Mouse (Mus musculus) midbrain, embryonic 10.5 days (tissue): ENCODE data around the gene Plaur. TPM values are rescaled to one million over a fixed set of nuclear protein-coding genes. Genes with fewer than 3 reads are reported as not detected.
"Not testable (repeated sequence)": the region's sequence is repeated elsewhere in the genome, so short reads cannot be mapped to it uniquely, and the experiment has no call there.

Experiments used
- DNase-seq: peaks from one replicate; pipeline ENCODE4 v3.0.0-alpha.2; 2017; ENCODE audit warnings: low spot score
- H3K27ac ChIP-seq: fragments of 300-500 bp; sonication (generic); replicated peaks from 2 replicates; pipeline ENCODE4 v1.5.1; 2016; ENCODE audit warnings: mild to moderate bottlenecking
- H3K27me3 ChIP-seq: fragments of 300-500 bp; sonication (generic); 2 replicates; pipeline ENCODE4 v1.6.1; 2016; ENCODE audit warnings: low read depth, mild to moderate bottlenecking; ENCODE audit not compliant: poor library complexity, severe bottlenecking
- H3K36me3 ChIP-seq: fragments of 300-500 bp; sonication (generic); 2 replicates; pipeline ENCODE4 v1.6.1; 2016; ENCODE audit warnings: mild to moderate bottlenecking, moderate library complexity
- H3K4me1 ChIP-seq: fragments of 300-500 bp; sonication (generic); 2 replicates; pipeline ENCODE4 v1.6.1; 2016
- H3K4me3 ChIP-seq: fragments of 300-500 bp; sonication (generic); 2 replicates; pipeline ENCODE4 v1.5.1; 2016; ENCODE audit warnings: mild to moderate bottlenecking, moderate library complexity
- H3K9me3 ChIP-seq: fragments of 300-500 bp; sonication (generic); replicated peaks from 2 replicates; pipeline ENCODE4 v1.6.1; 2016; ENCODE audit warnings: mild to moderate bottlenecking
- WGBS: fragments of 180-500 bp; shearing (Covaris S2); methylation state at CpG from one replicate; pipeline ENCODE4 v1.1.7; 2016; 5-methylcytosine and 5-hydroxymethylcytosine counted together
- polyA plus RNA-seq: library from polyadenylated mRNA; unstranded; fragments of >200 nt; fragmentation: Nextera tagmentation; extraction: Ambion mirVana; gene quantifications from 2 replicates; pipeline ENCODE4 v1.2.1, GENCODE M21; 2016

Gene Plaur
- polyA plus RNA-seq, 1 experiment from 2014 or later, result 1.0 TPM

DNA sequence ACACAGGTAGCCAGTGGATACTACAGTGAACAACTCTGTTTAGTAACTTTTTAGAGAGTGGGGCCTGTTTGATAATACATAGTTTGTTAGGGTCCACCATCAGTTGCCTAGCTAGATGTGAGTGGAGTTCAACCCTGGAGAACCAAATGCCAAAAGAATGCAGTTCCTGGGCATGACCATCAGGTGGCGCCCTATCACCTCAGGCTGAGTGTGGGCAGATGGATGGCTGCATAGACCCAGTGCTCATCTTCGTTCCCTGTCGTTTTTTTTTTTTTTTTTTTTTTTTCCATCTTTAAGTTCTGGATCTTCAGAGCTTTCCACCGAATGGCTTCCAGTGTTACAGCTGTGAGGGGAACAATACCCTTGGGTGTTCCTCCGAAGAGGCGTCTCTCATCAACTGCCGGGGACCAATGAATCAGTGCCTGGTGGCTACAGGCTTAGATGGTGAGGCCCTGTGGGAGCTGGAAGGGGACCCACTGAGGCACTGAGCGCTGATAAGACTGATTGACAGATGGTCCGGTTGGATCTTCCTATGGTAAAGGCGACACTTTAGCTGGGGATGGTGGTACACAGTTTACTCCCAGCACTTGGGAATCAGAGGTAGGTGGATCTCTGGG lies 11.7 kb downstream of the Plaur start:
- no peak overlapping the region for H3K27ac ChIP-seq
- H3K9me3 ChIP-seq, result peaks cover 8% of the 10 kb centered on the region
- DNase-seq, result peak; percentile 68
- no peaks in the 10 kb centered on the region for H3K36me3 ChIP-seq
- 59% methylated on average over 10 of the region's 10 CpGs for WGBS
- no peak overlapping the region for H3K4me3 ChIP-seq
- peaks cover 5% of the 10 kb centered on the region; the same call in 1 of the 2 replicates for H3K4me1 ChIP-seq
- H3K27me3 ChIP-seq, result peaks cover 6% of the 10 kb centered on the region

DNA sequence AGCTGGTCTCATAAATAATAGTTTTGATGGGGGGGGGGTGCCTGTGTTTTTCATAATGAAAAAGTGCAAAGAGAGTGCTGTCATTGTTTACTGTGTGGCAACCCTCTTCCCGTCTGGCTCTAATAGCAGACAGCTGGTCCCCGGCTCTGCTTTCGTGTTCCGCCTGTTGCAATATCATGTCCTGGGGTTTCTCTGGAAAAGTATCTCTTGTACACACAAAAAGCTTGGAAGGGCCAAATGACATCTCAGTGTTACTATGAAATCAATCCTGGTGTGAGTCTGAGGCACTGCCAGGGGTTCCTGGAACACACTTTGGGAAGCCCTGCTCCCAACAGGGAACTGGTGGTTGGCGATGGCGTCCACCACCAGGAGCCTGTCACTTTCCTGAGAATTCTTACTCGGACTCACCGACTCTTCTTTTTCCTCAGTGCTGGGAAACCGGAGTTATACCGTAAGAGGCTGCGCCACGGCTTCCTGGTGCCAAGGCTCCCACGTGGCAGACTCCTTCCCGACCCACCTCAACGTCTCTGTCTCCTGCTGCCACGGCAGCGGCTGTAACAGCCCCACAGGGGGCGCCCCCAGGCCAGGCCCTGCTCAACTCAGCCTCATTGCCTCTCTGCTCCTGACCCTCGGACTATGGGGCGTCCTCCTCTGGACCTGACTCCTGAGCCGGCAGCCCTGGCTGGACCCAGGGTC lies 12.7 kb downstream of the Plaur start:
- Histone ChIP-seq H3K4me3 (no peak overlapping the region), H3K27me3 (peaks cover 15% of the 10 kb centered on the region), H3K9me3 (peaks cover 8% of the 10 kb centered on the region; the same call in 1 of the 2 replicates), H3K4me1 (peaks cover 5% of the 10 kb centered on the region; the same call in 1 of the 2 replicates), H3K27ac (no peak overlapping the region), H3K36me3 (no peaks in the 10 kb centered on the region)
- peak; percentile 24 for DNase-seq
- 37% methylated on average over 21 of the region's 21 CpGs for WGBS

DNA sequence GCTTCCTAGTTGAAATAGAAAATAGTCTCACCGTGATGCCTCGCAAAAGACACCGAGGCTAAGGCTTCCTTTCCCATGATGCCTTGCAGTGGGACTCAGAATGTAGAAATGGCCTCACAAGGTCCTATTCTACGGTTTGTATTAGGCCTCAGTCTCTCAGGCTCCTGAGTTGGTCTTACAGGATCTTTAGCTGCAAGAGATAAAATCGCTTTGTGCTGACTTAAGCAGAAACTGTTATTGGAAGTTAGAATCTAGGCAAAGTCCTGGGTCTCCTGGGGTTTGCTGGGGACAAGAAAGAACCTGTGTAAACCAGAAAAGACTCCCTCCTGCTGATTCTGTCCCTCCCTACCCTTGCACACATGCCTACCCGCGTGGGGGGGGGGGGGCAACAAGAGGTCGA lies 14.1 kb downstream of the Plaur start:
- 83% methylated on average over 8 of the region's 8 CpGs for WGBS
- Histone ChIP-seq H3K4me1 (peaks cover 13% of the 10 kb centered on the region), H3K27me3 (peaks cover 29% of the 10 kb centered on the region), H3K9me3 (no peaks in the 10 kb centered on the region; the same call in 1 of the 2 replicates), H3K27ac (no peak overlapping the region), H3K36me3 (no peaks in the 10 kb centered on the region), H3K4me3 (no peak overlapping the region)
- no peak for DNase-seq

DNA sequence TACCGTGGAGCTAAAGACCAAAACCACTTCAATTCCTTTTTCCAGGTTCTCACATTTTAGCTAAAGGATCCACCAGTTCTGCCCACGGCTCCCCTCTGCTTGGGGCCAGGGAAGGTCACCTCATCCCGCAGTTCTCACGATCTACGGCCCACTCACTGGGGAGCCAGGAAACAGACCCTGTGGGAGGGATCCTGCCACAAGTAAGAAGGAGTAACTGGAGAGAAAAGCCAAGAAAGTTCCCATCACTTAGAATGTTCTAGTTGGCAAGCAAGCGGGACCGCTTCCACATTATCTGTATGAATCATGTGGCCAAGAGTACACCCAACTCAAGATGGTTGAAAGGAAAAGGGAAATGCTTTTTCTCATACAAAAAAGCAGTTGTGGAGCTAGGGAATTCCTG lies 14.6 kb downstream of the Plaur start:
- H3K36me3 ChIP-seq, result no peaks in the 10 kb centered on the region
- no peak for DNase-seq
- peaks cover 34% of the 10 kb centered on the region for H3K27me3 ChIP-seq
- H3K9me3 ChIP-seq, result no peaks in the 10 kb centered on the region; the same call in 1 of the 2 replicates
- no peak overlapping the region for H3K27ac ChIP-seq
- peaks cover 17% of the 10 kb centered on the region for H3K4me1 ChIP-seq
- 84% methylated on average over 7 of the region's 7 CpGs for WGBS
- H3K4me3 ChIP-seq, result no peak overlapping the region

DNA sequence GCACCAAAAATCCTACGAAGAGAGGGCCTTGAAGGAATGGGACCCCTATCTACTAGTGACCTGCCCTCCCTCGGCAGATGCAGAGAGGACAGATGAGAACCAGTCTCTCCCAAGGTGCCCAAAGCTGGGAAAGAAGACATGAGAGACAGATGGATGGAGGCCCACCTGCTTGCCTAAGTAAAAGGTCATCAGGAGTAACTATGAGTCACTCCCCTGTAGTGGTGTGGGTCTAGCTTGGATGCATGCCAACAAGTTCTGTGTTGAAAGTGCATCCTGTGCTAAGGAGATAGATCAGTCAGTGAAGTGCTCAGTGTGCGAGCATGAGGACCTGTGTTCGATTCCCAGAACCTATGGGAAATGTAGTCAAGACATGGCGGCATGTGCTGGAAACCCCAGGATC lies 16.6 kb downstream of the Plaur start:
- peaks cover 51% of the 10 kb centered on the region for H3K27me3 ChIP-seq
- H3K4me1 ChIP-seq, result peaks cover 31% of the 10 kb centered on the region
- H3K27ac ChIP-seq, result no peak overlapping the region
- no peak overlapping the region for H3K4me3 ChIP-seq
- no peaks in the 10 kb centered on the region for H3K9me3 ChIP-seq
- 84% methylated on average over 5 of the region's 5 CpGs for WGBS
- no peak for DNase-seq
- H3K36me3 ChIP-seq, result no peaks in the 10 kb centered on the region

DNA sequence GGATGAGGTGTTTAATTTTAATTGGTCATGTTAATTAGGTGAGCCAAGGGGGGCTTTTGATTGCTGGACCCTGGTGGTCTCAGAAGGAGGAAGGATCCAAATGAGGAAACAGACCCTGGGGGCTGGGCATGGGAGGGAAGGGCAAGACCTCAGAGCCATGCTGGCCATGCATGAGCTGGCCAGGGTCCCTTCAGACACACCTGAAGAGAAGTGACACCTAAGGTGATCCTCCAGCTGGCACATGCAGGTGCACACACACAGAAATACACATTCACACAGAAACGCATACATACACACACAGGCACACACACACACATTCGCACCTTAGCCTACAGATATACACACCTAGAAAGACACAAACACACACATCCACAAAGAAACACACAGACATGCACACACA lies 17.4 kb downstream of the Plaur start:
- WGBS, result 88% methylated on average over 2 of the region's 2 CpGs
- H3K4me3 ChIP-seq, result no peak overlapping the region
- no peaks in the 10 kb centered on the region for H3K9me3 ChIP-seq
- H3K36me3 ChIP-seq, result no peaks in the 10 kb centered on the region
- DNase-seq, result no peak
- no peak overlapping the region for H3K27ac ChIP-seq
- peaks cover 53% of the 10 kb centered on the region for H3K27me3 ChIP-seq
- peaks cover 35% of the 10 kb centered on the region for H3K4me1 ChIP-seq

DNA sequence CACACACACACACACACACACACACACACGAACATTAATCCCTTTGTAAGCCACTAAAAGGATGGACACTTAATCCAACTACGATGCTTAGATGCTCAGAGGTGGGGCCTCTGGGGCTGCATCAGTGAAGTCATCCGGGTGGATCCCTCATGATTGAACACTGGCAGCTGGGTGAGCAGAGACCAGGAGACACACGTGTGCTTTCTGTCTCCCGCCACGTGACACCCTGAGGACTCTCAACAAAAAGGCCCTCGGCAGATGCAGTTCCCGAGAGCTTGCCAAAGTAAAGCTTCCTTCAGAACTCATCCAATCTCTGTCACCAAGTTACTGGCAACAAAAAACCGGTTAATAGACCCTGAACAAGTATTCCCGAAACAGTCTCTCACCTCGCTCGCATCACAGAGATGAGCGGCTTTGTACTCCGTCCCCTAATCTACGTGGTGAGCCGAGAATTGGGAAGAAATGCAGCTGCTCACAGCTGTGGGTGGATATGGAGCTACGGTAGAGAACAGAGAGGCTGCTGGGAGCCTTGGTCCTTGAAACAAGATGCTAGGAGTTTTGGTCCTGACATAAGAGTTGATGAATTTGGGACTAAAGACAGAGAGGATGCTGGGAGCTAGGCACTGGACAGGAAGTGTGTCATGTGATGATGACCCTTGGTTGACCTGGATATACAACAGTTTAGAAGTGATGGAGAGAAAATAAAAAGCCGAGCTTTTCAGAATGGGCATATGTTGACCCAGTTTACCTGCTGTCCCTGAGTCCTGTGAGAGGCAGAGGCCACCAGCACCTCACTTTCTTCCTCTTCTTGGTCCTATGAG lies 18.0 kb downstream of the Plaur start:
- Histone ChIP-seq H3K4me1 (peaks cover 38% of the 10 kb centered on the region), H3K9me3 (no peaks in the 10 kb centered on the region), H3K27me3 (peaks cover 53% of the 10 kb centered on the region), H3K4me3 (peak overlapping the region; percentile 87; the same call in 1 of the 2 replicates), H3K36me3 (no peaks in the 10 kb centered on the region), H3K27ac (no peak overlapping the region)
- no peak for DNase-seq
- 65% methylated on average over 18 of the region's 18 CpGs for WGBS

DNA sequence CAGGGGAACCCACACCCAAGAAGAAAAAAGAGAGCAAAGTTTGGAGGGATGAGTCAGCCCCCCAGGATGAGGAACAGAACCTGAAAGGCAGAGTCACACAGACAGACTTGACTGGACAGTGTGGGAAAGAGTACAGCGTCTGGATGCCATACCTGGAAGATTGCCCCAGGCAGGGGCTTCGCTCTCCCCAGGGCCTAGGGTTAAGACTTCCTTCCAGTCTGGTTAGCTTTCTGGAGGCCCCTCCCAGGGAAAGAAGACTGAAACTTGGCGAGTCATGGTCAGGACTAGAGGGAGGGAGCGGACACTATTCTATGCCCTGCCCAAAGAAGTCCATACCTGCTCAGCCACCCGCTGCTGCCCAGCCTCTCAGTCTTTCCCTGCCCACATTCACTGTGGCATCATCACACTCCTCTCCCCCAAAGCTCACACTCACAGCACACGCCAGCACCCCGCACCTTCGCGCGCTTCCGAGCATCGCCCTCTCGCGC lies 18.7 kb downstream of the Plaur start:
- Histone ChIP-seq H3K4me1 (peaks cover 45% of the 10 kb centered on the region), H3K27me3 (peaks cover 59% of the 10 kb centered on the region)
- 12% methylated on average over 14 of the region's 14 CpGs for WGBS

DNA sequence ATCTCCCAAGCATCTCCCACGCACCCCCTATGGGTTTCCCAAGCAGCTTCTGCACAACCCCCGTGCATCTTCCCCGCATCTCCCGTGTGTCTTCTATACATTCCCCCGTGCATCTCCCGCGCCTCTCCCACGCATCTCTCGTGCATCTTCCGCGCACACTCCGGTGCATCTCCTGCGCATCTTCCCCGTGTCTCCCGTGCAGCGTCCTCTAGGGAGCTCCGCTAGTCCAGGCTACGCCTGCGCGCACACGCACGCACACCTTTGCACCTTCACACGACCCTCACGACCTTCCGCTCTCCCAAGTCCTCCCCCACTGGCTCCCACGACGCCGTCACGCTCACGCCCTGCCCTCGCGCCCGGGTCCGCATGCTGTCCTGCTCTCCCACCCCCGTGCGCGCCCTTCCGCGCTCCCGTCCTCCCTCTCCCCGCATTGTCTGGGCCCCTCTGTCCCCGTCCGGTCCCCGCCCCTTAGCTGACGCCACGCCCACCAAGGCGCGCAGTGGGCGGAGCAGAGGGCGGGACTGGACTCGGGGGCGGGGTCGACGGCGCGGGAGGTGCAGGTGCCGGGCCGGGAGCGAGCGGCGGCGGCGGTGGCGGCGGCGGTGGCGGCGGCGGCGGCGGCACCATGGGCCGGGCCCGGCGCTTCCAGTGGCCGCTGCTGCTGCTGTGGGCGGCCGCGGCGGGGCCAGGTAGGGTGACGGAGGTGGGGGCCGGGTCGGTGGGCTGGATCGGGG lies 19.4 kb downstream of the Plaur start, which contains the start of gene Cadm4:
Gene Cadm4, plus strand, starts transcription at position 550 of the 734 bp plus-strand sequence.
- H3K27ac ChIP-seq, result peak within 1 kb of the TSS; percentile 93
- DNase-seq, result peak; percentile 92
- H3K9me3 ChIP-seq, result no peaks in the 10 kb centered on the region
- H3K4me1 ChIP-seq, result peaks cover 51% of the 10 kb centered on the region
- H3K36me3 ChIP-seq, result no peaks in the 10 kb centered on the region
- H3K4me3 ChIP-seq, result peak within 1 kb of the TSS; percentile 87
- under 1% methylated on average over 81 of the region's 83 CpGs for WGBS
- H3K27me3 ChIP-seq, result peaks cover 59% of the 10 kb centered on the region

More for the DNA sequence above, 18.7 kb downstream of the Plaur start:
- no peaks in the 10 kb centered on the region for H3K9me3 ChIP-seq
- H3K4me3 ChIP-seq, result peak overlapping the region; percentile 87
- no peaks in the 10 kb centered on the region for H3K36me3 ChIP-seq
- DNase-seq, result no peak
- peak overlapping the region; percentile 93 for H3K27ac ChIP-seq

DNA sequence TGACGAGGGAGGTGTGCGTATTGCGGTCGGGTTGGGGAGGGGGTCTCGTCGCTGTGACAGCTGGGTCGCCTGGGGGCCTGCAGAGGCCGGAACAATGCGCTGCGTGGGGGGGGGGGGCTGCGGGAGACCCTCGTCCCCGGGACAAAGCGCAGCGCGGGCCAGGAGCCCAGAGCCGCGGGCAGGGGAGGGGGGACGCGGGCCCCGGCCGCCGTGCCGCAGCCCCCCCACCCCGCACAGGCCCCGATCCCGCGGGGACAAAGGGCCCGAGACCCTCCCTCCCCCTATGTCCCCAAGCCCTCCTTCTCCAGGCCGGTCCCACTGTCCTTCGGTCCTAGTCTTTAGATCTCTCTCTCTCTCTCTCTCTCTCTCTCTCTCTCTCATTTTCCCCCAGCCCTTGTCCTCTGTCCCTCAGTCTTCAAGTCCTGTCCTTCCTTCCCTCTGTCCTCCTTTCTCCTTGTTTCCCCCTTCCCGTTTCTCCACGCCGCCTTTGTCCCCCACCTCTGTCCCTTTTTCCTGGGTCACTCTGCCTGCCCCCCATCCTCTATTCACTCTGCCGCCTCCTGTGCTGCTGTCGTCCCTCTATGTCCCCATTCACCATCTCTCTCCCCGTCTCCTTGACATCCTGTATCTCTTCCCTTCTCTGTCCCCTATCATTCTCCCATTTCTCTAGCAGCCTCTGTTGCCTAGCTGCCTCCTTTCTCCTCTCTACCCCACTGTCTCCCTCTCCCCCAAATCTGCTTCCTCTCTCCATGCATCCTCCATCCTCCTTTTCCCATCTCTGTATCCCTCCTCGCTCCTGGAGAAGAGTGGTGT lies 20.1 kb downstream of the Plaur start:
- DNase-seq, result no peak
- Histone ChIP-seq H3K36me3 (no peaks in the 10 kb centered on the region), H3K9me3 (no peaks in the 10 kb centered on the region), H3K27ac (peak overlapping the region; percentile 93), H3K4me3 (peak overlapping the region; percentile 87), H3K4me1 (peaks cover 58% of the 10 kb centered on the region), H3K27me3 (peaks cover 64% of the 10 kb centered on the region)
- 1% methylated on average over 27 of the region's 38 CpGs for WGBS

DNA sequence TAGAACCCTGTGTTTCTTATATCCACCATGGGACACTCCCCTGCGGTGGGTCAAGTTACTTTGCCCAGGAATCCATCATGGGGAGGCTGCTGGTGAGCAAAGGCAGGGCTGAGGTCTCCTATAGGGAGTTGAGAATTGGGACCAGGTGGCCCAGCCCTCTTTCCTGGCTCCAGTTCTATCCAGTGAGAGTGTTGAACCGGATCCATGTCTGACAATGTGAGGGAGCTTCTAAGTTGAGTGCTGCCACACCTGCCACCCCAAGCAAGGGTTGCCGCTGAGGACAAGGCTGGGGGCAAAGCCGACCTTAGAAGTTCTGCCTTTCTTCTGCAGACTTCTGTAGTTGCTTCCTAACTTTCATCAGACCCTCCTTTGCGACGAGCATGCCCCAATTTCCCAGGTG lies 21.0 kb downstream of the Plaur start:
- Histone ChIP-seq H3K27me3 (peaks cover 64% of the 10 kb centered on the region), H3K4me3 (peak overlapping the region; percentile 87), H3K4me1 (peaks cover 62% of the 10 kb centered on the region)
- not testable (repeated sequence) for H3K9me3 ChIP-seq, DNase-seq, H3K36me3 ChIP-seq, H3K27ac ChIP-seq
- 55% methylated on average over 6 of the region's 6 CpGs for WGBS
